Mouse (Mus musculus) cortical plate, adult 2 months (tissue): ENCODE measurements around the gene Cacng6. TPM values are rescaled to one million over a fixed set of nuclear protein-coding genes. Genes with fewer than 3 reads are reported as not detected.
A peak's percentile ranks its signal among the peaks of the same experiment; 100 is the strongest.

Experiments
- H3K27ac ChIP-seq: fragments of 200-500 bp; 2 replicates; pipeline ENCODE4 v1.5.1; 2012; ENCODE audit warnings: low read length, control low read depth, inconsistent platforms; ENCODE audit not compliant: insufficient read depth
- H3K4me1 ChIP-seq: fragments of 200-500 bp; 2 replicates; pipeline ENCODE4 v1.6.1; 2011; ENCODE audit warnings: low read length; ENCODE audit not compliant: control insufficient read depth, insufficient read depth
- H3K4me3 ChIP-seq: fragments of 200-500 bp; 2 replicates; pipeline ENCODE4 v1.5.1; 2011; ENCODE audit warnings: mild to moderate bottlenecking, low read length, control low read depth; ENCODE audit not compliant: insufficient read depth
- CTCF ChIP-seq: fragments of 200-500 bp; IDR thresholded peaks from 2 replicates; pipeline ENCODE4 v1.5.1; 2011; ENCODE audit warnings: mild to moderate bottlenecking, control low read depth, low read length; ENCODE audit not compliant: insufficient read depth; ENCODE audit errors: extremely low read depth
- POLR2A ChIP-seq: fragments of 200-500 bp; IDR thresholded peaks from 2 replicates; pipeline ENCODE4 v1.6.1; 2011; ENCODE audit warnings: mild to moderate bottlenecking, low read length, control low read depth; ENCODE audit not compliant: insufficient read depth; ENCODE audit errors: extremely low read depth
- polyA plus RNA-seq: library from polyadenylated mRNA; depleted of rRNA; stranded (reverse); fragments of >200 nt; gene quantifications from 2 replicates; pipeline ENCODE4 v1.2.3, GENCODE M21; 2012

Cacng6 gene
- polyA plus RNA-seq, 1 experiment: 0.81 TPM

DNA sequence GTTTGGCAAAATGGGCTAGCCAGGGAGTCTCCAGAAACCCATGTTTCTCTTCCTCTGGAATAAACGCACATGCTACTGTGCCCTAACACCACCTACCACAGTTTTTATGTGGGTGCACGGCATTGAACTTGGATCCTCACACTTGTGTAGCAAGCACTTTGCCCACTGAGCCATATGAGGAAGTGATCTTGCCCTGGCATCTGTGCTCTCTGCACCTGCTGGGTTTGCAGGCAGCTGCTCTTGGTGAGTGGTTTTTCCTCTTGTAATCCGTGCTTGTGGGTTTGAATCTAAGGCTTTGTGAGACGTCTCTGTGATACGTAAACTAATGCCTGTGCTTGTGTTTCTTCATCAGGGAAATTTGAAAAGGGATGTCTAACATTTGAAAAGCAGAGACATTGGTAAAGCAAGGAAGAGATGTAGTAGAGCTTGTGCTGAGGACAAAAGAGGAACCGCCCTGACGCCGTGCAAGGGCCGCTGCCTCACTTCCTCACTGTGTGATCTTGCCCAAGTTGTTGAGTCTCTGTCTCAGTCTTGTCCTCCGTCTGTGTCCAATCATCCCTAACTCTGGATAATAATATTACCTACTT, 18.6 kb downstream of the Cacng6 start:
- TF ChIP-seq CTCF (no peak), POLR2A (no peak)
- Histone ChIP-seq H3K27ac (no peak overlapping the region), H3K4me3 (no peak overlapping the region), H3K4me1 (peaks cover 3% of the 10 kb centered on the region)

DNA sequence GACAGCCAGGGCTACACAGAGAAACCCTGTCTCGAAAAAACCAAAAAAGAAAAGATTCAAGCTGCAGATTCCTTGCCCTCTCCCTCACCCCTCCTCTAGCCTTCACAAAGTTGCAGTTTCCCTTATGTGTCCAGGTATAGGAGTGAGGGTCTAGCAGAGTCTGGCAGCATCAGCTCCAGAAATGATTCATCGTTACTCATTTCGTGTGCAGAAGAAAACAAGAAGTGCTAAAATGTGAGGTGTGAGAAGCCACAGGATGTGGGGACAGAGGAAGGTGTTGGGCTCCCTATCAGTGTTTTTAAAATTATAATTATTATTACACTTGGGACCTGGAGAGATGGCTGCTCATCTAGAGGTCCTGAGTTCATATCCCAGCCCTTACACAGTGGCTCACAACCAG, 20.7 kb downstream of the Cacng6 start:
- Histone ChIP-seq H3K27ac (no peak overlapping the region), H3K4me1 (peaks cover 3% of the 10 kb centered on the region), H3K4me3 (no peak overlapping the region)
- TF ChIP-seq POLR2A: no peak
- no peak for TF ChIP-seq CTCF

DNA sequence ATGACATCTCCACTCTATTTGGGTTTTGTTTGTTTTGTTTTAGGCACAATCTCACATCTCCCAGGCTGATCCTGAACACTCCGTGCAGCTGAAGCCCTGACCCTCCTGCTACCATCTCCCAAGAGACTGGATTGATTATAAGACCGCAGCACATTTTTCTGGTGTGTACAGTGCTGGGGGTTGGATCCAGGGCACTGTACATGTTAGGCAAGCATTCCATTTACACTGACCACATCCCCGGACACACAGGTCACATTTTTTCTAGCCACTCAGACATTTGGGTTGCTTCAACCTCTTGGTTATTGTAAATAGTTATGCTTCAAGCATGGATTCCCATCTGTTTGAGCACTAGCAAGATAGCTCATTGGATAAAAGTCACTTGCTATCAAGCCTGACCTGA, 22.6 kb downstream of the Cacng6 start:
- TF ChIP-seq CTCF: no peak
- H3K4me1 ChIP-seq: peaks cover 4% of the 10 kb centered on the region
- no peak overlapping the region for H3K27ac ChIP-seq
- no peak overlapping the region for H3K4me3 ChIP-seq

DNA sequence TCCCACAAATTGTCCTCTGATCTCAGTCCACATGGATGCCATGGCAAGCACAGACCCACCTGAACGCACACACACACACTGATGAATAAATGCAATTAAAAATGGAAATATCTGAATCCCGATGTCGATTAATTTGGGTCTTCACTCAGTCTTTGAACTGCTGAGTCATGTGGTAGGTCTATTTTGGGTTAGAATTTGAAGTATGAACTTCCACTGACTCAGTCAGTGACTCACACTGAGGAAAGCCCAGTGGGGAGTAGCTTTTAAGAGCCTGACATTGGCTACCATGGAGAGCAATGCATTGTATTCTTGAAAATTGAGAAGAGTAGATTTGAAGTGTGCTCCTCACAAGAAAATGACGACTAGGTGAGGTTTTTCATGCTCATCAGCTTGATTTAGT, 23.0 kb downstream of the Cacng6 start:
- H3K27ac ChIP-seq: no peak overlapping the region
- peaks cover 4% of the 10 kb centered on the region for H3K4me1 ChIP-seq
- H3K4me3 ChIP-seq: no peak overlapping the region
- no peak for TF ChIP-seq CTCF
- TF ChIP-seq POLR2A: no peak

DNA sequence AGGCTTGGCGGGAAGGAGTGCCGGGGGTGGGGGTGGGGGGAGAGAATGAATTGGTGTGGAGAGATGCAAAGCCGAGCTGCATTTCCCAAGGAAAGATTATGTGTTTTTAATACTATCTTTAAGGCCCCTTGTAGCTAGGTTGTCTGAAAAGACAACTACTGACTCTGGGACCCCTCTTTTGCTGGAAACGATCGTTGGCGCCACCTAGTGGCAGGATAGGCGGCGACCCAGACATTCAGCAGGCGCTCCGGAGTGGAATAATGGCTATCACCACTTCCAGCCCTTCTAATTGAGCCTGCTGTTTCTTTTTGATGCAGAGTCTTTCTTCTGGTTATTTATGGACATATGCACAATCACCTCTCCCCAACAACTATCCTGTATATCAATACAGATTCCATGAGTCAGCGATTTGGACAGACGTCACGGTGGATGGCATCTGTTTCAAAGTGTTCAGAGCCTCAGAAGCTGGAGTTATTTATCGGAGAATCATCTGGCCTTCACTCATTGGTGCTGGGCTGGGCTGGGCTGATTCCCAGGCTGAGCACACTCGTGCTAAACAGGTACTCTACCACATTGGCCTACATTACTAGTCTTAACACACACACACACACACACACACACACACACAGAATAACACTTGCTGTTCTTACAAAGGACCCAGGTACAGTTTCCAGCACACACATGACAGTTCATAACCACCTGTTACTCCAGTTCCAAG, 24.9 kb downstream of the Cacng6 start:
- TF ChIP-seq CTCF: peak; percentile 51
- TF ChIP-seq POLR2A: no peak
- Histone ChIP-seq H3K27ac (no peak overlapping the region), H3K4me1 (peaks cover 2% of the 10 kb centered on the region), H3K4me3 (no peak overlapping the region)

DNA sequence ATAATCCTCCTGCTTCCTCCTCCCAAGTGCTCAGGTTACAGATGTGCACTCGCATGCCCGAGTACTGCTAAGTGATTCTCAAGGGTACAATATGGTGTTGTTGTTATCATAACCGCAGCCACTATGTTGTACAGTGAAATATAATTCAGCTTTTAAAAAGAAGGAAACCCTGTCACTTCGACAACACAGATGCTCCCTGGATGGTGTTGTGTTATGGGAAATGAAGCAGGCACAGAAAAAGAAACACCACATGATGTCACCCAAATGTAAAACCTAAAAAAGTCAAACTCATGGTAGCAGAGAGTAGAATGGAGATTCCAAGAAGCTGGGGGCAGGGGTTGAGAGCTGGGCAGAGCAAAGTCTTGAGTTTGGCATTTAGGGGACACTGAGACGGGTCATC, 26.7 kb downstream of the Cacng6 start:
- peaks cover 2% of the 10 kb centered on the region; the same call in 1 of the 2 replicates for H3K4me1 ChIP-seq
- TF ChIP-seq CTCF (no peak), POLR2A (no peak)
- no peak overlapping the region for H3K4me3 ChIP-seq
- no peak overlapping the region for H3K27ac ChIP-seq

DNA sequence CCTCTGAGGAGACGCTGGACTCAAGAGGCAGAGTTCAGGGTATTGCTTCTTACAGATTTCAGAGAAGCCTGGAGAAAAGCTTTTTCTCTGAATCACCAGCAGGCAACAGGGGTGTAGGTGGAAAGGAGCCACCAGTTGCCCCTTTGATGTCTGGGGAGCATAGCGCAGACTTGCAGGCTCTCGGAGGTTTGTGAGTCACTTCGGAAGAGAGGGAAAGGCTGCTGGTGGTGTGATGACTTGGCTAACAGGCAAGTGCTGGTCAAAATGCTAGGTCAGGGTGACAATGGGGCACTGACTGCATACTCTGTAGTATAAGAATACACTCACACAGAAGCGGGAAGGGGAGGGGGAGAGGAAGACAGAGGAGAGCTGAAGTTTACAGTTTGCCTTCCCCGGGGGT, 27.2 kb downstream of the Cacng6 start:
- Histone ChIP-seq H3K4me1 (peaks cover 2% of the 10 kb centered on the region; the same call in 1 of the 2 replicates), H3K27ac (no peak overlapping the region), H3K4me3 (no peak overlapping the region)
- no peak for TF ChIP-seq CTCF
- no peak for TF ChIP-seq POLR2A

DNA sequence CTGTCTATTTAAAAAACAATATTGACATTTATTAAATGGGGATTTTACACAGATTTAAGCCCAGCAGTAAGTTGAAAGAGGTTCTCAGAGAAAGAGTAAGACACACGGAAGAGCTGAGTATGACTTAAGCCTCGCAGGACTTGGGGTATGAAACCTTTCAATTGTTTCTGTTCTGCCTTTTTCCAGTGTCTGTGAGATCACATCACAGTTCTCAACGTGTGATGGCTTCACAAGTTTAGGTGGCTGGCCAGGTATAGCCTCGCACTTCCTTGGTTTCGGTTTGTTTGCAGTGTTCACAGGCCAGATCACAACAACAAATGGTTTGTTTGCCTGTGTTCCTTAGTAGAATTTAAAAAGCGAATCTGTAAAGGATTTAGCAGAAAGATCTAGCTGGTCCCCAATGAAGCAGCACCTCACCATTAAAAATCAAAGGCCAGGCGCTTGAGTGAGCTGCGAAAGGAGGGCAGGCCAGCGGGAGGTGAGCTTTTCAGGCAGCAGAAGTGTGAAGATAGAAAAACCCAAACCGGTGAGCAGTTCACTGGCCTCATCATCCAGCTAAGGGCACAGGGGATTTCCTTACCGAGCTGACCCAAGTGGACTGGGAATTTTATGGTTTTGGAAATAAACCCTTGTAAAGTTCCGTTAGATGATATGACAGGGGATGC, 29.0 kb downstream of the Cacng6 start:
- H3K27ac ChIP-seq: no peak overlapping the region
- TF ChIP-seq CTCF (no peak), POLR2A (no peak)
- H3K4me3 ChIP-seq: no peak overlapping the region
- H3K4me1 ChIP-seq: peaks cover 2% of the 10 kb centered on the region

DNA sequence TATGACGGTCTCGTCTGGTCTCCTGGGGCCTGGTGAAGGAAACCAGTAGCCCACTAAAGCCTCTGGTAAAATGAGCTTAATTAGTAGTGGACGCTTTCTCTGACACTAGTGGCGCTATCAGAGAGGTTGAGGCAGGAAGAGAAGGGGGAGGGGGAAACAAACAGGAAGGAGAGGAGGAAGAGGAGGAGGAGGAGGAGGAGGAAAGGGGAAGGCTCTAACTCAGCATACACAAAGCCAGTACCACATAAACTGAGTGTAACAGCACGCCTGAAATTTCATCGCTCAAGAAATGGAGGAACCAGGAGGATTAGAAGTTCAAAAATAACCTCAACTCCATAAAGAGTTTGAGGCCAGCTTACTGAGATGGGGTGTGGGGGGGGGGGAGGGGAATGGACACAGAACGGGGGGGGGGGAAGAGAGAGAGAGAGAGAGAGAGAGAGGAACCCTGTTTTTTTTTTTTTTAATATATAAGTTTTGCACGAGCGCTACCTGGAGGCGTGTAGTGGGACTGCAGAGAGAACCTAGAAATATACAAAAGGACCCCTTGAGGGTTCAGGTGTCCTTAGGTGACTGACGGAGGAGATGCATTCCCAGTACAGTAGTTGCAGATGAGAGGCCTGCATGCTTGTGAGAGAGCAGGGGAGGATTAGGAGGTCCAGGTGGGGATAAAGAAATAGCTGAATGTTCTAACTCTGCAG, 29.6 kb downstream of the Cacng6 start:
- TF ChIP-seq POLR2A (no peak), CTCF (0 out of 2 replicates have a peak, but pooled peaks have one; percentile 8)
- H3K4me3 ChIP-seq: no peak overlapping the region
- H3K27ac ChIP-seq: no peak overlapping the region
- H3K4me1 ChIP-seq: peaks cover 3% of the 10 kb centered on the region
